Mouse (Mus musculus): Measurements from ENCODE around the gene Stpg2.
A peak's percentile ranks its signal among the peaks of the same experiment; 100 is the strongest.
"Not testable (repeated sequence)": the region's sequence is repeated elsewhere in the genome, so short reads cannot be mapped to it uniquely, and the experiment has no call there.

The Stpg2 gene

DNA sequence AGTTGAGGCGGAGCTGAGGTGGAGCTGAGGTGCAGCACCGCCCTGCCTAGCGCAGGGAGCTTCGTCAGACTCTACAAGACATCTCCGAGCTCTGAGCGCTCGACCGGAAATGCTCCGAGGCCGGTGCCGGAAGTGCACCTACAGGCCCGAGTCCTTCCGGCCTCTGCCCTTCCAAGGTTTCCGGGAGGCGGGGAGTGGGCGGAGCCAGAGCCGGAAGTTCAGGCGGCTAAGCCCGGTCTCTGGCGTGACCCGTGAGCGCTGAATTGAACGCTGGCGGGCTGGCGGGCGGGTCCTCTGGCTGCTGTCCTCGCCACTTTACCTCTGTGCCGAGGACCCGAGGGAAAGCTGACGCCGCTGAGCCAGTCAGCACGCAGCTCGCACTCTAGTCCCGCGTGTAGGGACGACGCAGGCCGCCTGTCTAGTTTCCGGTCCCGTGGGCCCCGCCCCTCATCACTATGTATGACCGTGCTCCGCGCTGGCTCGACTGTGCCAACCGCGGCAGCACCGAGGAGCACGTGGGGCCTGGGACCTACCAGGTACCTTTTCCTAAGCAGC lies at the start of gene Stpg2:
Gene Stpg2, plus strand, starts transcription at position 251 of the 555 bp plus-strand sequence.
- DNase-seq (ENCODE audit: low spot score in 2 of 2): peak; percentile 62 to 91

DNA sequence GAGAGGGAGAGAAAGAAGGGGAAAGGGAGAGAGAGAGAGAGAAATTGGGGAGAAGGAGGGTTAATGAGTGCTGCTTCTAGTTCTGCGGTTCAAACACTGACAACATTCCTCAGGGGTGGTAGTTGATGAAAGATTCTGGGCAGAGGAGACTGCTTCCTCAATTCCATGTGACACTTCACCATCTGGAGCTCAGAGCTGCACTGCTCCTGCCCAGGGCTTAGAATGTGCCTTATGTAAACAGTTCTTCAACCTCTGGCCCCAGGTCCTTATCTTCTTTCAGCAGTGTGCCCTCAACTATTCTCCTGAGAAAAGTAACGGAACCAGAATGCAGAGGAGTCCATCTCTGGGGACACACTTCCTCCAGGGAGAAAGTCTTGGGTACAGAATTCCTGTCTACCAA lies 43.3 kb upstream of the Stpg2 start:
- DNase-seq (ENCODE audit: low spot score in 2 of 2): no peak

DNA sequence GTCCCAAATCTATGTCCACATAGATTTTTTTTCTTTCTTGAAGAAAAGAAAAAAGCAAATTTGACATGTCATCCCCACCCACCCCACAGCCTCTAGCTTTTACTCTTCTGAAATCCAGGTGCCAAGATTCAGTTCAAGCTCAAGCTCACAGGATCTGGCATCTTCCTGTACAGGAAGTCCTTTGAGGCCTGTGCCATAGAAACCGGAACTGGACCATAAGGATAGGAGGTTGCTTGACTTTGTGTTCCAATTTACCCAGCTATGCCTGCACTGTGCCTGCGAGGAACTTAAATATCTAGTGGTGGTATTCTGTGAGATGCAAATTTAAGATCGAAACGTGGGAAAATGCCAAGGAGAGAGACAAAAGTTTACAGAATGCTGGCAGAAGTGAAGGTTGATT lies 42.8 kb upstream of the Stpg2 start:
- no peak for DNase-seq (ENCODE audit: low spot score in 2 of 2)

DNA sequence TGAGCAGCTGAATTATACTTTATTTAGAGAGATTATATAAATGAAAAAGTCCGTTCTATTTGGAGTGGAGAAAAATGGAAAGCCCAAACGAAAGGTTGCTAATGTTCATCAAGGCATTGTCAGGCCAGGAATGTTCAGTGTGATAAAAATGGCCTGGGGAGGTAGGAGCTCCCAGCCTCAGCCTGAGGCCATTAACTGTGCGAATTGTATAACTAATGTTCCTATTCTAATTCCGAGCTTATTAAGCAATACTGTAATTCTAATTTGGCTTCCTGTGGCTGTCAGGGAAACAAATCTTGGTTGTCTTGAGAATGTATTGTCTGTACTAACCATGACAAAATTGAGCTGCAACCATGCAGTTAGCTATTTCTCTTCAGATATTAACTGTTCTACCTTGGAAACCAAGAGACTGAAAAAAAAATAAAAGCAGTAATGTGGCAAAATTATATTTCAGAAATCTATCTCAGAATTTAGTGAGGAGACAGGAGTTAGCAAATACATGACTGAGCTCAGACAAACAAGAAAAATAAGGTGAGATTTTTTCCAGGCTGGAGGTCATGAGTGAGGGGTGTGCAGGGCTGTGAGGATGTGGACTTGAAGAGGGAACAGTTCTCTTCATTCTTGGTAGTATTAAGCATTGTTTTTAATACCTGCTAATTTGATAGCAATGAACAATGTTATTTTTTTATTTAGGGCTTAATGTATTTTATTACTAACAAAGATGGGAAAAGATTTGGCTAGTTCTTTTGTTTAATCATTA lies 36.8 kb upstream of the Stpg2 start:
- DNase-seq (ENCODE audit: low spot score in 2 of 2): no peak

DNA sequence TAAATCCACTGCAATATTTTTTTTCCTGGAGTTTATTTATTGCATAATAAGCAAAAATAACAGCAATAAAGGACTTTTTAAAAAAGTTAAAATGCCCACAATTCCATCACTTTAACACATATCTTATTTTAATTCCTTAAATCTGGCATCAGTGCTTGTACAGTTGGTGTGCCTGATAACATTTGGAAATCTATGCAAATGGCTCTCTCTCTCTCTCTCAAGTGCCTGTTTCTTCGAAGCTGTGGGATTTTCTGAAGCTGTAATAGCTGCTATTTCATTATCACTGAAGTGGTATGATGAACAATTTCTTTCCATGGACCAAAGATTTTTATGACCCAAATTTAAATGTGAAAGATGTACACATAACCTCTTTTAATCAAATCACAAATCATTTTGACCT lies 35.8 kb upstream of the Stpg2 start:
- DNase-seq (ENCODE audit: low spot score in 2 of 2): no peak

DNA sequence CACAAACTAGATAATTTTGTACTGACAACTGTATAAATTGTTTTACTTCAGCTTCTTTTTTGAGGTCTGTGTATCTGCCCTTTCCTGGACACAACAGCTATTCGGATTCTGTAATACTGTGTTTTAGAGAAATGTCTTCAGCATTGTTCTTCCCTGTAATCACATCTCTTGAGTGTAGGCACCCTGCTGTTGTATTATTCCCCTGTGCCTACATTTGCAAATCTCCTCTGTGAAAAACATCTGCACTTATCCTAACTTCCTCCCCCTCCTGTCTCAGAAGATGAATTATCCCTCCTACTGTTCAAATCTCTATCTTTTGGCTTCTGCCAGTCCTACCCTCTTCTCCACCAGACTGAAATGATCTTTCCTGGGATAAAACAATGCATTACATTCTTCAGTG lies 28.6 kb upstream of the Stpg2 start:
- DNase-seq (ENCODE audit: low spot score in 2 of 2): no peak

DNA sequence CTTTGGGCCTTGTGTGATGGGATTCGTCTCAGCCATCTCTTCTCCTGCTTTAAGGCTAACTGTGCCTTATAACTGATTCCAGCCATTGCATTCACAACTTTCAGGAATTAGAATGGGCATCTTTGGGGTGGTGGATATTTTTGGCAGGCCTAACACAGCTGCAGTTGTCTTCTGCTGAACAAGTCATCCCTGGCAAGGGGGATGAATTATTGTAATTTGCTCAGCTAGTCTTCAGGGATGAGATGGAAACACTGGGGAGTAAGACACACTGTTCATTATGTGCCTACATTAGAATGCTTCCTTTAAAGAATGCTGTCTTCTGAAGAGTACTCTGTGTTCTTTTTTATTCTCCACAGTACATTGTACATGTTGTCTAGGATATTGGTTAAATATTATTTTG lies 14.0 kb upstream of the Stpg2 start:
- DNase-seq (ENCODE audit: low spot score in 2 of 2): no peak

- DNase-seq (ENCODE audit: low spot score in 2 of 2): no peak
Observed at GRCm38 (mm10) chr3:139193917-139194316, 11.6 kb upstream of the Stpg2 start.

GRCm38 (mm10) chr3:139198412-139198811 lies 7.1 kb upstream of the Stpg2 start:
- DNase-seq (ENCODE audit: low spot score in 2 of 2): no peak

- no peak for DNase-seq (ENCODE audit: low spot score in 2 of 2)
Observed at GRCm38 (mm10) chr3:139200324-139200723, 5.2 kb upstream of the Stpg2 start.

DNA sequence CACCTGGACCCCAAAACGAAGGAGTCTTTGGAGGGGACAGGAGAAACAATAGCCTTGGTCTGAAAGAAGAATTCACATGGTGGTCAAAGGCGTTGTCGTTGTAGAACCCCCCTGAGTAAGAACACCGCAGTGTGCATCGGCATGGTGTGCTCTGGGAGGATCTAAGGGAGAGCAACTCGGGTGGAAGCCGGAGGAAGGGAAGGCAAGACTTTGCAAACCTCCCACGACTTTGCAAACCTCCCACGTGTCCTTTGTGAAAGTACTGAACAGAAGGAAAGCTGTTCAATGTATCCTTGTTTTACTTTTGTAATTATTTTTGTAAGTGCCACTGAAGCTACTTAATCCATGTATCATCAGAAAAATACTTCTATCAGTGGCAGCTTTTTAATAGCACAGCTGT lies 11.5 kb downstream of the Stpg2 start:
- DNase-seq (ENCODE audit: low spot score in 2 of 2): no peak

GRCm38 (mm10) chr3:139225123-139225522 lies 19.6 kb downstream of the Stpg2 start:
- no peak for DNase-seq (ENCODE audit: low spot score in 2 of 2)

DNA sequence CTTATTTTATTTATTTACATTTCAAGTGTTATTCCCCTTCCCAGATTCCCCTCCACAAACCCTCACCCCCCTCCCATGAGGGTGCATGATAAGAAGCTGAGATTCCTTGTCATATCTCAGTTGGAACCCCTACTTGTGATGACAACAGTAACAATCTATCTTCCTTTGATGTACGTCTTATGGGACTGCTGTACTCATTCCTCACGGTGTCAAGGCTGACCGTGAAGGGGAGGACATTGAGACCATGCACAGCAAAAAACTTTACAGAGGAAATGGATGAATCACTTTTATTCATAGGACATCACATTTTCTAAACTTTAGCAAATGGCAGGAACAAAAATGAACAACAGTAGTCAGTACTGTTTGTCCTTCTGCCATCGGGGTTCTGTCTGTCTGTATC lies 21.3 kb downstream of the Stpg2 start:
- no peak for DNase-seq (ENCODE audit: low spot score in 2 of 2)

GRCm38 (mm10) chr3:139245219-139245618 lies 39.7 kb downstream of the Stpg2 start:
- no peak for DNase-seq (ENCODE audit: low spot score in 2 of 2)

DNA sequence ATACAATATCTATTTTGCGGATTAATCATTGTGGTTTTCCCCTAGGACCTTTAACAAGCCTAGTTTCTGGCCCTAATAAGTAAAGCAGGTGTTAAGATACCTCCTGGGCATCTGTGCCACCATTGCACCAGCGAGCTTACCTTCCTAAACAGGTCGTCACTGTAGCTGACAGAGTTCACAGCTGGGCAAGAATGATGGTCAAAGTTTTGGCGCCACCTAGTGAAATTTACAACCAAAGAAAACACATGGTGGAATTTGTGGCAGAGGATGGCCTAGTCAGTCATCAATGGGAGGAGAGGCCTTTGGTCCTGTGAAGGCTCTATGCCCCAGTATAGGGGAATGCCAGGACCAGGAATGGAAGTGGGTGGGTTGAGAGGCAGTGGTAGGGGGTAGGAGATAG lies 41.0 kb downstream of the Stpg2 start:
- DNase-seq (ENCODE audit: low spot score in 2 of 2): peak in 1 of 2 experiments; percentile 23

GRCm38 (mm10) chr3:139262359-139262758 lies 56.9 kb downstream of the Stpg2 start:
- not testable (repeated sequence) for DNase-seq (ENCODE audit: low spot score in 2 of 2)

DNA sequence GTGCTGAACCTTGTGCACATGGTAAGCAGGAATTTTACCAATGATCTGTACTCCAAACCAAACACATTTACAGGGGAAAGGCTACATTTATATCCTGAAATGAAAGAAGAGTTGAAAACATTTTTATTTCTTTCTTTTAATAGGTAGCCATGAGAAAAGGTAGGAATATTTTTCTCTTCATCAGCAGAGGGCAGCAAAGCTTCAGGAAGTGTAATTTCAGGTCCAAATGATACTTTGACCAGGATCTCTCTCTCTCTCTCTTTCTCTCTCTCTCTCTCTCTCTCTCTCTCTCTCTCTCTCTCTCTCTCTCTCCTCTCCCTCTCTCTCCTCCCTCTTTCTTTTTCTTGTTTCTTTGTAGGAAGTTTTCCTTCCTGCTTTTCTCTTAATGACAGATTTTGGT lies 92.4 kb downstream of the Stpg2 start:
- no peak for DNase-seq (ENCODE audit: low spot score in 2 of 2)

GRCm38 (mm10) chr3:139308078-139308809 lies 102.8 kb downstream of the Stpg2 start:
- DNase-seq (ENCODE audit: low spot score in 2 of 2): no peak

DNA sequence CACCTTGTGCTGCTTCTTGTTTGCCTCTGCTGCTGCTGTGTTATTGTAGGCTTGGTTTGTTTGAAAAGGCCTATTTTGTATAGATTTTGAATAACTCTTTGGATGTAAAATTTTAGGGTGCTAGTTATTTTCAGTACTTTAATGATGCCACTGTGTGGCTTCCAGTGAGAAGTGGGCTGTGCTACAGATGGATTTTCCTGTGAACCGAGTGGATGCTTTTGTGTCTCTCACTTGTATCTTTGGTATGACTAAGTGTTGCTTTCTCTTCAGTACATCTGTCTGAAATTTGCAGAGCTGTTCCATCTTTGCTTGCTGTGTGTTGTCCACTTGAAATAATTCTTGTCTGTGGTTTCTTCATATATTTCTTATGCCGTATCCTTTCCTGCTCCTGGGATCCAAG lies 106.2 kb downstream of the Stpg2 start:
- DNase-seq (ENCODE audit: low spot score in 2 of 2): no peak

- DNase-seq (ENCODE audit: low spot score in 2 of 2): no peak
Observed at GRCm38 (mm10) chr3:139380494-139380893, 175.0 kb downstream of the Stpg2 start.

- no peak for DNase-seq (ENCODE audit: low spot score in 2 of 2)
Observed at GRCm38 (mm10) chr3:139397077-139397865, 191.8 kb downstream of the Stpg2 start.

DNA sequence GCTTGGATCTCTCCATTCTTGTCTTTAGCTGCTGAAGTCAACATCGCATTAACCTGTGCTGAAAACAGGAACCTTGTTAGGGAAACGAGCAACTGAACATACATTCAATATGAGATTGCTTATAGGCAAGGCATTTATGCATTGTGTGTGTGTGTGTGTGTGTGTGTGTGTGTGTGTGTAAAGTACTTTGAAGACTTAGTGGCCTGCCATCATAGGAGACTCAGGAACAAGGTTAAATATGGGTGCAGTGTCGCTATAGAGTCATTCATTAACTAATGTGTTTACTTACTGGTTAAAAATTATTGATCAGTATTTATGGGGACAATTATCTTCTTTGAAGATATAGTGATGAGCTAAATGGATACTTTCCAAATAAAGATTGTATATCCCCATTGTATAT lies 199.2 kb downstream of the Stpg2 start:
- DNase-seq (ENCODE audit: low spot score in 2 of 2): no peak

Measured in spleen, postnatal 10 days (tissue).